Mouse (Mus musculus) erythroblast, adult 5-6 weeks (primary cell): ENCODE measurements around the gene Heatr5a. TPM values are rescaled to one million over a fixed set of nuclear protein-coding genes. Genes with fewer than 3 reads are reported as not detected.

Experiments
- ATAC-seq: replicated peaks from 2 replicates; pipeline ENCODE4 v1.8.0; 2016; ENCODE audit warnings: moderate number of reproducible peaks, mild to moderate bottlenecking, moderate TSS enrichment, inconsistent platforms; ENCODE audit not compliant: poor library complexity, low FRiP score, severe bottlenecking
- total RNA-seq, 2 experiments: library from RNA; stranded (forward) in 1 of 2; stranded (reverse) in 1 of 2; fragments of 150-400 nt in 1 of 2; fragments of 200-764, 138-1000 nt in 1 of 2; gene quantifications; 2 replicates each; pipeline versions ENCODE4 v1.2.3 to v1.2.4; 2015 to 2017; ENCODE audit warnings: low replicate concordance in 2 of 2

Heatr5a gene
- total RNA-seq, 2 experiments from 2014 or later = 15.2 to 18.1 TPM

- peak; percentile 84 for ATAC-seq
Observed at GRCm38 (mm10) chr12:51851617-51852016, 119.5 kb downstream of the Heatr5a start.

GRCm38 (mm10) chr12:51851155-51851554 lies 120.0 kb downstream of the Heatr5a start:
- ATAC-seq = peak; percentile 66

DNA sequence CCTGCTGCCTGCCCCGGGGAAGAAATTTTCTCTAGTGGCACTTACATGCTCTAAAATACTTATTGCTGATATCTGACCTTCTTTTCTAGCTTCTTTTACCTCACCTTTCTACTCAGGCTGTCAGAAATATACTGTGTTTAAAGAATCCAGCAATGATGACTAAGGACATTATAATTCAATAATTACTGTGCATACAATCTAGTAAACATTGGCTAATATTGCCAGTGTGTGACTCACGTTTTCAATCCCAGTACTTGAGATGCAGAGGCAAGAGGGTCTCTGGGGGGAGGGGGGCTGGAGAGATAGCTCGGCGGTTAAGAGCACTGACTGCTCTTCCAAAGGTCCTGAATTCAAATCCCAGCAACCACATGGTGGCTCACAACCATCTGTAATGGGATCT lies 120.8 kb downstream of the Heatr5a start:
- peak; percentile 59 for ATAC-seq

- ATAC-seq = 0 out of 2 replicates have a peak, but pooled peaks have one; percentile 17
Observed at GRCm38 (mm10) chr12:51849902-51850301, 121.2 kb downstream of the Heatr5a start.

DNA sequence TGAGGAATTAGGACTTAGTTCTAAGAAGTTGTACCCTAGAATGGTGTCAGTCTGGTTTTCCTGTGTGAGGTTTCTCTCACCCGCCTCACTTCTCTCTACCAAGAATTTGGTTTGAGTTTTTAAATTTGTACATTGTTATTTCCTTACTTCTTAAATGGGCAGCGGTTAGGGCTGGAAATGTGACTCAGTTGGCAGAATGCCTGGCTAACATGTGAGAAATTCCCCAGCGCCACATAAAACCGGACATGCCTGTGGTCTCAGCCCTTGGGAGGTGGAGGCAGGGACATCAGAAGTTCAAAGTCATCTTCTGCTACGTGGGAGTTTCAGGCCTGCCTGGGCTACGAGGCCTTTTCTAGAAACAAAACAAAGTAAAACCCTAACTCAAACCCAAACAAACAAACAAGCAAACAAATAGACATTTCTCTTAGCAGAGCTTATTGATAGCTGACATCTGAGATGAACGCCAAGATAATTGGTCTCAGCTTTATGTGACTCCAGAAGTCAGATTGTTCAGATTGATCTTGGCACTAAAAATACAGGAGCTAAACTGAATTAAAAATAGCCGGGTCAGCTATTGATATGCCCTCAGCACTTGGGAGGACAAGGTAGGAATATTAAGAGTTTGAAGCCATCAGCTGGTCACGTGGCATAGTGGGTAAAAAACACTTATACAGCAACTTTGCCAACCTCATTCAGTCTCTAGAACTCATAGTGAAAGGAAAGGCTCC lies 123.0 kb downstream of the Heatr5a start:
- ATAC-seq = no peak

DNA sequence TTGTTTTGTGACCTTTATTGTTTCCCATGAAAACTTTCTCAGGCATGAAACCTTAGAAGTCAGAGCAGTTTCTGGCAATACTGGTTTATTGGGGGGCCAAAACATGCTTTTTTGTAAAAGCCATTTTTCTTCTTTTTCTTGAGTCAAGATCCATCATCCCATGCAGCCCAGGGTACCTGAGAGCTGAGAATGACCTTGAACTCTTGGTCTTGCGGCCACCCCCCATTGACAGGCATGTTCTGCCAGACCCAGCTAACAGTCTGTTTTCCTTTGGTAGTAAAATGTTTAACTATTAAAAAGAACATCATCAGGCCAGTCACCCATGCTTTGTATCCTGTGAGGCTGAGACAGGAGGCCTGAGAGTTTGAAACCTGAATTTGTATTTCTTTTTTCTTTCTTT lies 125.9 kb downstream of the Heatr5a start:
- peak; percentile 12 for ATAC-seq

- peak; percentile 91 for ATAC-seq
Observed at GRCm38 (mm10) chr12:51844771-51845256, 126.3 kb downstream of the Heatr5a start.

DNA sequence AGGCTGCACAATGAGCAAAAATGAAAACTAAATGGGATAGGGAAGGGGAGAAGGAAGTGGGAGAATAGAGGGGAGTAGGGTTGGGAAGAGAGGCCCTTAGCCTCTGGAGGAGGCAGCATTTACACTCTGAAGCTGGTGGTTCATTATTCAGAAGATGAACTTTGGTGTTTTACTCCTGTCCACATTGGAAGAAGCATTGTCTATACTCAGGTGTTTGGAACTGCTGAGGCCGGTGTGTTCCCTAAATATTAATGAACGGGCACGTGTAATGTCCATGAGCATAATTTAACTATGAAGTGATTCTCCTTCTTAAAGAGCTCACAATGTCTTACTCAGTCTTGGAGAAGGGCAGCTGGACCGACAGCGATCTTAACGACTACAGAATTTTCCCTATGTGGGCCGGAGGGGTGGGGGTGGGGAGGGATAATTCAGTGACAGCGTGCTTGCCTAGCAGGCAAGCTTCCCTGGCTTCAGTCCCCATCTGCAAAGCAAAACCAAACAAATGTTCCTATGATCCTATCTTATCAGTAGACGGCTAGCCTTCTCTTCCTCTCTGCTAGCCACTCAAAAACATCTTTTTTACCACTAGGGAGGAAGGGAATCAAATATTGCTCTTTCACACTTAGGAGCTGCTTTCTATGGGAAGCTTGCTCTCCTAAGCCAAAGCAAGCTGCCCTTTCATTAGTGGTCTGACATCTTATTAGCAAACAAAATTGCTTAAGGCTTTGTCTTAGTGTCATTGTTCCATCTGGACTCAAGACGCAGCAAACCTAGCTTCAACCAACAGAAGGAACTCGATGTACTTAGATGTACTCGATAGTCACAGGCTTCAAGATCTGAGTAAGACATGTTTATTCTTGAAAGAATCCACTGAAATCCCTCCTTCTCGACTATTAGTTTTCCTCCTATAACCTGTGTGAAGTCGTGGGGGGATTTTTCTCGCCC lies 127.3 kb downstream of the Heatr5a start:
- no peak for ATAC-seq

DNA sequence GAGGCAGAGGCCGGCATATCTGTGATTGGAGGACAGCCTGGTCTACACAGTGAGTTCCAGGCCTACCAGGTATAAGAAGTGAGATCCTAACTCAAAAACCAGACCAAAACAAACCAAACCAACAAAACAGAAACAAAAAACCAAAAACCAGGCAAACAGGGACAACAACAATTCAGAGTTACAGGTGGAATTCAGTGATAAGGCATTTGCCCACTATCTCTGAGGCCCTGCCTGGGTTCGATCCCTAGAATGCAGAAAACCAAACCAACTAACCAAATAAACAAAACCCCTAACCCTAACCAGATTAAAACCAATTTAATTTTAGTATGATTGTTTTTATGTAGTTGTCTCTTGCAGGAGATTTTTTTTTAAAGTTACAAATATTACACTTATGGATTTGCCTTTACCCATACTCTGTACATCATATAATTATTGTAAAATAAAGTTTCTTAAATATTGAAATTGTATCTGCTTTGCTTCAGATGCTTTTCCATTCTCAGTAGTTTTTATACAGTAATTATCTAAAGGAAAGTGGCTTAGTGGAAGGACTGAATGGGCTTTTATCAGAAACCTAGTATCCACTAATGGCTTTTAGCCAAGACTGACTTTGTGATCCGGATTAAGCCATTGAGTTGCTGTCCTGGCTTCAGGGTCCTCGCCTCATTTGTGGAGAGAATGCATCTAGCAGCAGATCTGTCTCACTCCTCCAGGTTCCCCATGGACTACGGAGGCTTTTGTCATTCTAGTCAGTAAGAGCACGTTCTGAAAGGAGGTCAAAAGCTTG lies 128.8 kb downstream of the Heatr5a start:
- ATAC-seq = peak; percentile 56

GRCm38 (mm10) chr12:51839856-51840255 lies 131.3 kb downstream of the Heatr5a start:
- ATAC-seq = no peak

DNA sequence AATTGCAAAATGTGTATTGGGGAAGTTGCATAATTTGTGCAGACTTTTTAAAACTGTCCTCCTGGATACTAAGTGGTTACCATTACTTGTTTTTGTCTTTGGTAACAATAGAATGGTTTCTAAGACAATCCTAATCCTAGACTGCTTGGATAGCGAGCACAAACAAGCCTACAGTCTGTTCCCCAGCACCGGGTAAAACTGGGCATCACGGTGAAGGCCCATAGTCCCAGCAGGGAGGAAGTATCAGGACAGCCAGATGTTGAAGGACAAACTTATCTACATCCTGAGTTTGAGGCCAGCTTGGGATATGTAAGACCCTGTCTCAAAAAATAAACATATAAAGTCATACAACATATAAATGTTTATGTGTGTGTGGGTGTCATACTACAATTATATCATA lies 135.9 kb downstream of the Heatr5a start:
- no peak for ATAC-seq

- ATAC-seq = no peak
Observed at GRCm38 (mm10) chr12:51831931-51832330, 139.2 kb downstream of the Heatr5a start.

DNA sequence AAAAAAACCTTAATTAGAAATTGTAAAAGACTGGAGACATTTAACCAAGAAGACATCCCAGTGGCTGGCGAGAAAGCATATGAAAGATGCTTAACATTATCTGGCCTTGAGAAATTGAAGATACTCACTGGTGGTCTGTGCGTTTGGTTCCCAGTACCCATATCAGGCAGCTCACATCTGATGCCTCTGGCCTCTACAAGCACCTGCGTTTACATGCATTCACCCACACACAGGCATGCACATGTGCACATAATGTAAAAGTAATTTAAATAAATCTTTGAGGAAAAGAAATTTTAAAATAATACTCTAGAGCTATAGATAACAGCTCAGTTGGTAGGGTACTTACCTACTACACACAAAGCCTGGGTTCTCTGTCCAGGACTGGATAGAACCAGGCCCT lies 139.8 kb downstream of the Heatr5a start:
- no peak for ATAC-seq

DNA sequence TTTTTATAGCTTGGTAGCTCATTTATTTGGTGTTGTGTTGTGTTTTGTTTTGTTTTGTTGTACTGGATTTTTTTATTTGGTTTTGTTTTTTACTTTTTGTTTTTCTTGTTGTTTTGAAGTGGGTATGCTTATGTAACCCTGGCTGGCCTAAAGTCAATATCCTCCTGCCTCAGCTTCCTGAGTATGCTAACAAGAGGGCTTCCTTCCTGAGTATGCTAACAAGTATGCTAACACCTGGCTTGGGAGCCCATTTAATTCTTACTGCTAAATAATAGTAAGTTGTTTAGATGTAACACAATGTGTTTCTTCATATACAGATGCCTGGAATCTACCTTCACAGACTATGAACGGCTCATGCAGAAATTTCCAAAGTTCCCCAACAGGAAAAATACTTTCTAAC lies 140.4 kb downstream of the Heatr5a start:
- ATAC-seq = no peak

GRCm38 (mm10) chr12:51830077-51830402 lies 141.1 kb downstream of the Heatr5a start:
- ATAC-seq = peak; percentile 67

DNA sequence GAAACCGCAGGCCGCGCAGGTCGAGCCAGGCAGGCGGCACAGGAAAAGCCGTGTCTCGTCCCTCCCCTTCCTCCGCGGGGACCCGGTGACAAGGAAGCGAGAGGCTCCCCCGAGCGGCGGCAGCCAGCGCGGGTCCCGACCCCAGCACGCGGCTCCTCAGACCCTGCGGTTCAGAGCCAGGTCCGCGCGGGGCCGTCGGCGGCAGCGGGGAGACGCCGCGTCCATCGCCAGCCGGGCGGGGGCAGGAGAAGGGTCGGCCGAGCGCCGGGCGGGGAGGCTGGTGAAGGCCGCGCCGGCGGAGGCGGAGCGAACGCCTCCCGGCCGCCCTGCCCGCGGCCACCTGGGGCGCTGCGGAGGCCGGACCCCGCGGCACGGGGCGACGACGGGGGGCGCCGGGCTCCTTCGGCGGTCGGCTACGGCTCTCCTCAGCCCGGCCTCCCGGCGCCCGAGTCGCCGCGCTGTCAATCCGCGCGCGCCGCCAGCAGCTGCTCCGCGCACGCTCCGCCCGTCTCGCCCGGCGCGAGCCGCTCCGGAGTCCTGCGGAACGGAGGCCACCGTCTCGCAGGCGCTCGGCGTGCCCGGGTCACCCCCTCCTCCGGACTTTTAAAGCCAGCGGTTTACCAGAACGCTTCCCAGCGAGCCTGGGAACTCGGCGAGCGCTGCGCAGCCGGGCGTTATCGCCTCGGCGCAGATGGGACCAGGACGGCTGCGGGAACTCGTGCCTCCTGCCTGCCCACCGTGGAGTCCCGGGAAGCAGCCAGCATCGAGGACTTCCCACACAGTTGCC lies 141.6 kb downstream of the Heatr5a start, which contains the start of gene Hectd1:
Hectd1 (minus strand) TSS at position 247 of the 787 bp plus-strand sequence.
- ATAC-seq = peak; percentile 72

GRCm38 (mm10) chr12:51828716-51829289 lies 142.3 kb downstream of the Heatr5a start:
- ATAC-seq = peak; percentile 43

DNA sequence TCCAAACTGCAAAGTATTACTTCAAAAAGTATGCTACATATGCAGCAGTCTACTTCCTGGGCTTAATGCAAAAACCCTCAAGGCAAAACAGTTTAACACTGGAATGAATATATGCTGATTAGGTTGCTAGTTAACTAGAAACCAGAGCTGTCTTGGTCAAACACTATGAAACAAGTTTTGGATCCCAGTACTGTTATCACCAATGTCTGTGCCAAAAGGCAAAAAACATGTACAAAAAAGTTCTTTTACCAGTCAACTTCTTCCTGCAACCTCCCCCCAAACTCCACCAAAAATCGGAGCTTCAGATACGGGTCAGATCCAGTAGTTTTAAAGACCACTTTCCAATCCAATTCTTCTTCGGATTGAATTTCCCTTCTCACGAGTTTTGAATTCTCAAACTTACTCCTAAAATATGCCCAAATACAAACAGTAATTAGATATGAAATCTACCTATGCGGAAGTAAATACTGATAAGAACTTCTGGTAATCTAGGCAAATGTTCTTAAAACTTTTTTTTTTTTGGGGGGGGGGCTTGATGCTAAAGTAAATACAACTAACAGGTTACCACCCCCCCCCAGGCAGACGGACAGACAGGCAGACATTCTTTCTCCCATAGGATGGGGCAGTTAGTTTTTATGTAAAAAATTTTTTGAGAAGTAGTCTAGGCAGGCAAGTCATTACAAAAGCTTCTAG lies 143.0 kb downstream of the Heatr5a start:
- no peak for ATAC-seq
